Mouse (Mus musculus) heart, embryonic 11.5 days (tissue): ENCODE measurements at regions not wholly inside any gene's neighbourhood (a gene's known extent, or its start where the extent isn't known, plus 50 kb on each side); places are given as distances from the start of the nearest gene placed in this dataset.

Experiments
- ATAC-seq: fragments of 200-750 bp; cut with Nextera tagmentation; replicated peaks from 2 replicates; pipeline ENCODE4 v1.8.0; 2017; ENCODE audit warnings: moderate library complexity; ENCODE audit not compliant: insufficient number of reproducible peaks, low FRiP score, low TSS enrichment
- H3K27ac ChIP-seq: fragments of 300-500 bp; sonication (generic); 2 replicates; pipeline ENCODE4 v1.5.1; 2014; ENCODE audit warnings: mild to moderate bottlenecking, low read depth, low read length
- H3K27me3 ChIP-seq: fragments of 300-500 bp; sonication (generic); 2 replicates; pipeline ENCODE4 v1.6.1; 2014; ENCODE audit warnings: mild to moderate bottlenecking, low read length, mixed read lengths; ENCODE audit not compliant: control insufficient read depth, insufficient read depth
- H3K36me3 ChIP-seq: fragments of 300-500 bp; sonication (generic); 2 replicates; pipeline ENCODE4 v1.6.1; 2014; ENCODE audit warnings: mild to moderate bottlenecking, low read length, moderate library complexity, mixed read lengths; ENCODE audit not compliant: control insufficient read depth, insufficient read depth
- H3K4me1 ChIP-seq: fragments of 300-500 bp; sonication (generic); 2 replicates; pipeline ENCODE4 v1.6.1; 2014; ENCODE audit warnings: low read length; ENCODE audit not compliant: control insufficient read depth, insufficient read depth
- H3K4me2 ChIP-seq: fragments of 300-500 bp; sonication (generic); 2 replicates; pipeline ENCODE4 v1.6.1; 2014; ENCODE audit warnings: mild to moderate bottlenecking, moderate library complexity
- H3K4me3 ChIP-seq: fragments of 300-500 bp; sonication (generic); 2 replicates; pipeline ENCODE4 v1.5.1; 2014; ENCODE audit warnings: low read depth, low read length
- H3K9ac ChIP-seq: fragments of 300-500 bp; sonication (generic); 2 replicates; pipeline ENCODE4 v1.6.1; 2014; ENCODE audit warnings: mild to moderate bottlenecking, low read depth, low read length, moderate library complexity
- H3K9me3 ChIP-seq: fragments of 300-500 bp; sonication (generic); replicated peaks from 2 replicates; pipeline ENCODE4 v1.6.1; 2016; ENCODE audit warnings: low read length; ENCODE audit not compliant: control insufficient read depth
- WGBS: fragments of 180-500 bp; shearing (Covaris S2); extraction: QIAGEN DNeasy Blood & Tissue Kit; methylation state at CpG from one replicate; pipeline ENCODE4 v1.1.7; 2014; ENCODE audit not compliant: insufficient replicate concordance; 5-methylcytosine and 5-hydroxymethylcytosine counted together

GRCm38 (mm10) chr12:17631161-17631560 is 59.5 kb upstream of the Hpcal1 start:
- Histone ChIP-seq H3K4me1 (no peaks in the 10 kb centered on the region), H3K36me3 (no peaks in the 10 kb centered on the region), H3K4me2 (no peak overlapping the region), H3K9ac (no peak overlapping the region), H3K27me3 (no peaks in the 10 kb centered on the region), H3K9me3 (no peaks in the 10 kb centered on the region), H3K4me3 (no peak overlapping the region), H3K27ac (no peak overlapping the region)
- 77% methylated on average over 2 of the region's 2 CpGs for WGBS
- ATAC-seq, result no peak

GRCm38 (mm10) chr12:17636146-17636545 is 54.5 kb upstream of the Hpcal1 start:
- WGBS, result 78% methylated on average over 8 of the region's 8 CpGs
- H3K4me1 ChIP-seq, result no peaks in the 10 kb centered on the region
- no peaks in the 10 kb centered on the region for H3K36me3 ChIP-seq
- H3K27me3 ChIP-seq, result no peaks in the 10 kb centered on the region
- no peak overlapping the region for H3K27ac ChIP-seq
- H3K4me2 ChIP-seq, result no peak overlapping the region
- no peak overlapping the region for H3K9ac ChIP-seq
- no peak for ATAC-seq
- H3K4me3 ChIP-seq, result no peak overlapping the region
- no peaks in the 10 kb centered on the region for H3K9me3 ChIP-seq

GRCm38 (mm10) chr12:17636590-17636989 is 54.1 kb upstream of the Hpcal1 start:
- H3K9me3 ChIP-seq, result no peaks in the 10 kb centered on the region
- ATAC-seq, result no peak
- H3K9ac ChIP-seq, result no peak overlapping the region
- H3K4me3 ChIP-seq, result no peak overlapping the region
- H3K36me3 ChIP-seq, result no peaks in the 10 kb centered on the region
- H3K27ac ChIP-seq, result no peak overlapping the region
- no peak overlapping the region for H3K4me2 ChIP-seq
- WGBS, result 75% methylated on average over 6 of the region's 6 CpGs
- no peaks in the 10 kb centered on the region for H3K27me3 ChIP-seq
- H3K4me1 ChIP-seq, result no peaks in the 10 kb centered on the region
